Comparison of ENCODE assay signal across 19 mouse cellular contexts in the genomic region with DNA sequence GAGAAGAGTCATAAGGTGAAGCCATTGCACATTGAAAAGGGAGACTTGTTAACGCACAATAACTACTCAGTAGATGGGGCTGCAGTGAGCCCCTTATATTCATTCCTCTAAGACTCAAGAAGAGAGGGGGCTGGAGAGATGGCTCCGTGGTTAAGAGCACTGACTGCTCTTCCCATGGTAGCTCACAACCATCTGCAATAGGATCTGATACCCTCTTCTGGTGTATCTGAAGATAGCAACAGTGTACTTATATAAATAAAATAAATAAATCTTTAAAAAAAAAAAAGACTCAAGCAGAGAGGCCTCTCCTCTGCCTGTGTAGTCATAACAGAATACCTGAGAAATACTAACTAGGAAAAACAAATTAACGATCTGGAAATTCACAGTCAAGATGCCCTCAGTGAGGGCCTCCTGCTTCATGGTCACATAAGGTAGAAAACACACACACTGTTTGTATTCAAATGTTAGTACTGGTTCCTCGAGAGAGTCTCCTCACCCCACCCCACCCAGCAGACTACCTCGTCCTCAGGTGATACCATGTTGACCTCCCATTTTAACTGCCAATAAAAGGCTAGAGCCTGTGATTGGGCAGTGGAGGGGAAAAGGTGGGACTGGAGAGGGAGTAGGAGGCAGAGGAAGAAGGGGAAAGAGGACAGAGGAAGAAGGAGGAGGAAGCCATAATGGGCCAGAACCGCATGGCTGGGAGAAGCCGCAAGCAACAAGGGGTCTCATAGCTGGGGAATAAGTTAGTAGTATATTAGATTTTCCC. TPM values are rescaled to one million over a fixed set of nuclear protein-coding genes. Genes with fewer than 3 reads are reported as not detected.
DNase-seq lines count a peak whose midpoint lies in the region; ATAC-seq and TF ChIP-seq lines count a peak whose summit lies in the region.
"Had no signal": no experiment of that assay in that cellular context is flagged by ENCODE, and none has a peak within 500 bp of the region (broad histone marks: within the 10 kb centered on the region; RNA-seq: fewer than 3 reads in every experiment).

No protein-coding gene starts in this region.

- H3K9me3 ChIP-seq in hindbrain, embryonic 13.5 days, result no peaks in the 10 kb centered on the region
- no peaks in the 10 kb centered on the region for H3K9me3 ChIP-seq in hindbrain, postnatal 0 days (ENCODE audit: low read length)
- no peaks in the 10 kb centered on the region for H3K9me3 ChIP-seq in lung, embryonic 14.5 days (ENCODE audit: low read depth, low read length)
- H3K9me3 ChIP-seq in ES-Bruce4 (replicated peaks; ENCODE audit: control insufficient read depth, insufficient read depth, low read length, poor library complexity, severe bottlenecking), result peaks cover 4% of the 10 kb centered on the region; the same call in 1 of the 2 replicates
- H3K9me3 ChIP-seq in liver, postnatal 0 days (ENCODE audit: low read length), result no peaks in the 10 kb centered on the region
- H3K9me3 ChIP-seq in forebrain, embryonic 15.5 days, result no peaks in the 10 kb centered on the region
- H3K9me3 ChIP-seq: embryonic facial prominence, embryonic 12.5 days; forebrain, embryonic 12.5 days had no signal

- no peak for TF ChIP-seq POLR2A in ES-Bruce4 (IDR thresholded peaks at IDR 0.05; ENCODE audit: insufficient read depth, low read length)

- H3K4me2 ChIP-seq in hindbrain, embryonic 13.5 days, result no peak overlapping the region
- no peak overlapping the region for H3K4me2 ChIP-seq in hindbrain, postnatal 0 days (ENCODE audit: low read depth, low read length)
- H3K4me2 ChIP-seq in lung, embryonic 14.5 days, result no peak overlapping the region
- H3K4me2 ChIP-seq in liver, postnatal 0 days (ENCODE audit: low read depth, low read length), result no peak overlapping the region
- H3K4me2 ChIP-seq in forebrain, embryonic 15.5 days (replicated peaks), result no peak overlapping the region

- no peak for TF ChIP-seq CTCF in hindbrain, postnatal 0 days (IDR thresholded peaks at IDR 0.05; ENCODE audit: low read depth)
- TF ChIP-seq CTCF in lung, embryonic 14.5 days (IDR thresholded peaks at IDR 0.05; ENCODE audit: low read depth), result 0 out of 2 replicates have a peak, but pooled peaks have one; percentile 3
- TF ChIP-seq CTCF in ES-Bruce4 (IDR thresholded peaks at IDR 0.05; ENCODE audit: low read depth, low read length), result no peak
- no peak for TF ChIP-seq CTCF in liver, postnatal 0 days (IDR thresholded peaks at IDR 0.05; ENCODE audit: low read depth)

- H3K9ac ChIP-seq in hindbrain, embryonic 13.5 days, result no peak overlapping the region
- H3K9ac ChIP-seq in hindbrain, postnatal 0 days (replicated peaks; ENCODE audit: low read length), result no peak overlapping the region
- H3K9ac ChIP-seq in lung, embryonic 14.5 days, result no peak overlapping the region
- H3K9ac ChIP-seq in ES-Bruce4 (ENCODE audit: low read depth, poor library complexity, severe bottlenecking), result peak overlapping the region; percentile 10
- no peak overlapping the region for H3K9ac ChIP-seq in liver, postnatal 0 days (replicated peaks)
- no peak overlapping the region for H3K9ac ChIP-seq in forebrain, embryonic 15.5 days (replicated peaks)
- H3K9ac ChIP-seq: embryonic facial prominence, embryonic 12.5 days; forebrain, embryonic 12.5 days had no signal

- H3K36me3 ChIP-seq in hindbrain, embryonic 13.5 days, result no peaks in the 10 kb centered on the region
- no peaks in the 10 kb centered on the region for H3K36me3 ChIP-seq in hindbrain, postnatal 0 days (ENCODE audit: insufficient read depth, low read length)
- no peaks in the 10 kb centered on the region for H3K36me3 ChIP-seq in lung, embryonic 14.5 days (ENCODE audit: insufficient read depth)
- H3K36me3 ChIP-seq in ES-Bruce4 (ENCODE audit: control insufficient read depth, insufficient read depth, low read length, poor library complexity, severe bottlenecking), result no peaks in the 10 kb centered on the region
- H3K36me3 ChIP-seq in liver, postnatal 0 days (replicated peaks; ENCODE audit: insufficient read depth, low read length), result no peaks in the 10 kb centered on the region
- H3K36me3 ChIP-seq in forebrain, embryonic 15.5 days, result no peaks in the 10 kb centered on the region
- H3K36me3 ChIP-seq: embryonic facial prominence, embryonic 12.5 days; forebrain, embryonic 12.5 days; heart, embryonic 13.5 days had no signal

- H3K27ac ChIP-seq in hindbrain, embryonic 13.5 days, result no peak overlapping the region
- no peak overlapping the region for H3K27ac ChIP-seq in hindbrain, postnatal 0 days
- no peak overlapping the region for H3K27ac ChIP-seq in lung, embryonic 14.5 days (ENCODE audit: low read depth)
- no peak overlapping the region for H3K27ac ChIP-seq in ES-Bruce4 (ENCODE audit: insufficient read depth, low read length)
- no peak overlapping the region for H3K27ac ChIP-seq in liver, postnatal 0 days (ENCODE audit: low read depth)
- no peak overlapping the region for H3K27ac ChIP-seq in forebrain, embryonic 15.5 days (replicated peaks)
- H3K27ac ChIP-seq: embryonic facial prominence, embryonic 12.5 days; forebrain, embryonic 12.5 days; heart, embryonic 13.5 days had no signal

- WGBS in hindbrain, embryonic 13.5 days, result 85% methylated on average over 7 of the region's 7 CpGs
- WGBS in hindbrain, postnatal 0 days, result 80% methylated on average over 7 of the region's 7 CpGs
- 63% methylated on average over 7 of the region's 7 CpGs for WGBS in lung, embryonic 14.5 days
- WGBS in liver, postnatal 0 days (ENCODE audit: insufficient replicate concordance), result 72% methylated on average over 7 of the region's 7 CpGs
- WGBS in forebrain, embryonic 15.5 days, result 80% methylated on average over 7 of the region's 7 CpGs

- H3K27me3 ChIP-seq in hindbrain, embryonic 13.5 days, result 0 out of 2 replicates have a peak, but pooled peaks cover 4% of the 10 kb centered on the region
- no peaks in the 10 kb centered on the region for H3K27me3 ChIP-seq in hindbrain, postnatal 0 days (ENCODE audit: insufficient read depth, low read length)
- no peaks in the 10 kb centered on the region for H3K27me3 ChIP-seq in lung, embryonic 14.5 days (ENCODE audit: insufficient read depth, low read length)
- H3K27me3 ChIP-seq in ES-Bruce4 (ENCODE audit: control insufficient read depth, insufficient read depth, low read length, poor library complexity, severe bottlenecking), result no peaks in the 10 kb centered on the region
- no peaks in the 10 kb centered on the region for H3K27me3 ChIP-seq in liver, postnatal 0 days (ENCODE audit: insufficient read depth, low read length)
- H3K27me3 ChIP-seq in forebrain, embryonic 15.5 days, result no peaks in the 10 kb centered on the region
- H3K27me3 ChIP-seq: embryonic facial prominence, embryonic 12.5 days had no signal

- no peaks in the 10 kb centered on the region for H3K4me1 ChIP-seq in hindbrain, embryonic 13.5 days (replicated peaks)
- H3K4me1 ChIP-seq in hindbrain, postnatal 0 days (ENCODE audit: insufficient read depth, low read length), result no peaks in the 10 kb centered on the region
- no peaks in the 10 kb centered on the region for H3K4me1 ChIP-seq in lung, embryonic 14.5 days (ENCODE audit: insufficient read depth)
- H3K4me1 ChIP-seq in ES-Bruce4 (ENCODE audit: control insufficient read depth, insufficient read depth, low read length), result no peaks in the 10 kb centered on the region
- no peaks in the 10 kb centered on the region for H3K4me1 ChIP-seq in liver, postnatal 0 days (ENCODE audit: insufficient read depth)
- H3K4me1 ChIP-seq in forebrain, embryonic 15.5 days, result no peaks in the 10 kb centered on the region; the same call in 1 of the 2 replicates
- H3K4me1 ChIP-seq: embryonic facial prominence, embryonic 12.5 days had no signal

- H3K4me3 ChIP-seq in hindbrain, embryonic 13.5 days, result no peak overlapping the region
- H3K4me3 ChIP-seq in hindbrain, postnatal 0 days (ENCODE audit: low read length), result no peak overlapping the region
- no peak overlapping the region for H3K4me3 ChIP-seq in lung, embryonic 14.5 days (ENCODE audit: low read depth, low read length)
- peak overlapping the region; percentile 56; the same call in 1 of the 2 replicates for H3K4me3 ChIP-seq in ES-Bruce4 (ENCODE audit: low read depth, low read length)
- no peak overlapping the region for H3K4me3 ChIP-seq in liver, postnatal 0 days (ENCODE audit: low read depth, low read length)
- H3K4me3 ChIP-seq in forebrain, embryonic 15.5 days, result no peak overlapping the region
- H3K4me3 ChIP-seq: embryonic facial prominence, embryonic 12.5 days; forebrain, embryonic 12.5 days had no signal

- no peak for DNase-seq in hindbrain, postnatal 0 days (ENCODE audit: low spot score)
- DNase-seq in lung, embryonic 14.5 days, result no peak
- no peak for DNase-seq in lung, postnatal 4 days
- peak; percentile 17 for DNase-seq in R1 (ENCODE audit: low read depth, low spot score)
- DNase-seq in liver, postnatal 0 days, result no peak
- DNase-seq: adrenal gland, postnatal 10 days; cerebellum, adult 11 months; cerebellum, adult 8-10 months; cerebellum, postnatal 14 days; gastrocnemius, postnatal 36 days; heart, adult 11 months; heart, postnatal 36 days had no signal

- 0 out of 2 replicates have a peak, but pooled peaks have one; percentile 28 for ATAC-seq in hindbrain, embryonic 13.5 days (ENCODE audit: low FRiP score)
- ATAC-seq in hindbrain, postnatal 0 days, result no peak
- ATAC-seq in lung, embryonic 14.5 days (ENCODE audit: insufficient read depth), result no peak
- ATAC-seq in liver, postnatal 0 days, result no peak
- no peak for ATAC-seq in forebrain, embryonic 15.5 days (replicated peaks)
- ATAC-seq: hindbrain, embryonic 16.5 days had no signal

- TF ChIP-seq EP300 in ES-Bruce4 (IDR thresholded peaks at IDR 0.05; ENCODE audit: insufficient read depth, low read depth, low read length), result no peak
- TF ChIP-seq EP300 in liver, postnatal 0 days (IDR thresholded peaks at IDR 0.05; ENCODE audit: low read depth), result no peak

RNA-seq across cellular contexts. Expression of gene Noc4l, which starts 14.7 kb away (rescaled TPM):
- 41.6 and 41.8 TPM in 2 replicates for polyA plus RNA-seq in hindbrain, embryonic 13.5 days (2015; fragmentation: Nextera tagmentation; extraction: Ambion mirVana)
- 31.8 and 42.8 TPM in 2 replicates for total RNA-seq in hindbrain, postnatal 0 days (2014; rRNA removed)
- polyA plus RNA-seq in hindbrain, postnatal 0 days (2015; fragmentation: Nextera tagmentation; extraction: Ambion mirVana), result 38.0 and 42.9 TPM in 2 replicates
- polyA plus RNA-seq in lung, embryonic 14.5 days (2014; fragmentation: Nextera tagmentation; extraction: Ambion mirVana), result 55.8 and 57.3 TPM in 2 replicates
- 53.3 and 55.5 TPM in 2 replicates for polyA plus RNA-seq in ES-Bruce4 (2011; ENCODE audit: insufficient read depth, insufficient read length, low read depth, missing spikeins)
- 14.8 and 19.6 TPM in 2 replicates for polyA plus RNA-seq in liver, postnatal 0 days (2015; fragmentation: Nextera tagmentation; extraction: Ambion mirVana)
- 44.4 and 50.5 TPM in 2 replicates for polyA plus RNA-seq in forebrain, embryonic 15.5 days (2015; fragmentation: Nextera tagmentation; extraction: Ambion mirVana)

RNA-seq across cellular contexts. Expression of gene Ddx51, which starts 14.8 kb away (rescaled TPM):
- 14.8 and 16.5 TPM in 2 replicates for polyA plus RNA-seq in hindbrain, embryonic 13.5 days (2015; fragmentation: Nextera tagmentation; extraction: Ambion mirVana)
- 11.8 and 12.4 TPM in 2 replicates for total RNA-seq in hindbrain, postnatal 0 days (2014; rRNA removed)
- 9.4 and 11.2 TPM in 2 replicates for polyA plus RNA-seq in hindbrain, postnatal 0 days (2015; fragmentation: Nextera tagmentation; extraction: Ambion mirVana)
- polyA plus RNA-seq in lung, embryonic 14.5 days (2014; fragmentation: Nextera tagmentation; extraction: Ambion mirVana), result 32.4 and 36.8 TPM in 2 replicates
- polyA plus RNA-seq in ES-Bruce4 (2011; ENCODE audit: insufficient read depth, insufficient read length, low read depth, missing spikeins), result 15.4 and 25.3 TPM in 2 replicates
- polyA plus RNA-seq in liver, postnatal 0 days (2015; fragmentation: Nextera tagmentation; extraction: Ambion mirVana), result 7.5 and 7.9 TPM in 2 replicates
- 22.6 and 24.3 TPM in 2 replicates for polyA plus RNA-seq in forebrain, embryonic 15.5 days (2015; fragmentation: Nextera tagmentation; extraction: Ambion mirVana)
